Mouse (Mus musculus) G1E (cell line): ENCODE measurements around the gene Drg2.

Experiments used
- CTCF ChIP-seq: IDR thresholded peaks from 2 replicates; pipeline ENCODE4 v1.5.1; 2012; ENCODE audit warnings: low read depth, low read length, inconsistent platforms, mixed read lengths
- GATA1 ChIP-seq: IDR thresholded peaks from 2 replicates; pipeline ENCODE4 v1.6.1; 2012; ENCODE audit warnings: borderline replicate concordance, low read length, inconsistent platforms, mixed read lengths
- TAL1 ChIP-seq: conservative IDR thresholded peaks from 2 replicates; pipeline ENCODE4 v1.6.1; 2012; ENCODE audit warnings: low read depth, low read length, inconsistent platforms, mixed read lengths

DNA sequence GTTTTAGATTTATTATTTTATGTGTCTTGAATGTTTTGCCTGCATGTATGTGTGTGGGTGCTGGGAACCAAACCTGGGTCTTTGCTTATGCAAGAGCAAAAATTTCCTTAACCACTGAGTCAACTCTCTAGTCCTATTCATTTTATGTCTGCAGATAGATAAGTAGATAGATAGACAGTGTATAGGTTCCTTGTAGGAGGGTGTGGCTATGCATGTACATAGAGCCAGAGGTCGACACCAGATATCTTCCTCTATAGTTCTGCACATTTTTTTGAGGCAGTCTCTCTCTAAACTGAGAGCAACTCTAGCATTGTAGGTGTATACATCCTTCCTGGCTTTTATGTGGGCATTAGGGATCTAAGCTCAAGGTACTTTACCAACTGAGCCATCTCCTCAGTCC is 19.3 kb upstream of the Drg2 start:
- no peak for TF ChIP-seq TAL1
- no peak for TF ChIP-seq CTCF
- TF ChIP-seq GATA1 = no peak
